Mouse (Mus musculus) CH12.LX (cell line): ENCODE measurements at regions not wholly inside any gene's neighbourhood (a gene's known extent, or its start where the extent isn't known, plus 50 kb on each side); places are given as distances from the start of the nearest gene placed in this dataset.
"Not testable (repeated sequence)": the region's sequence is repeated elsewhere in the genome, so short reads cannot be mapped to it uniquely, and the experiment has no call there.

Experiments used
- DNase-seq: peaks from one replicate; pipeline ENCODE4 v3.0.0-alpha.2; 2013; ENCODE audit errors: extremely low read depth
- H3K27ac ChIP-seq: 2 replicates; pipeline ENCODE4 v1.5.1; 2012; ENCODE audit warnings: low read depth, mild to moderate bottlenecking, control low read depth, moderate library complexity; ENCODE audit not compliant: insufficient read depth
- H3K27me3 ChIP-seq: replicated peaks from 2 replicates; pipeline ENCODE3; 2012; ENCODE audit warnings: inconsistent platforms
- H3K36me3 ChIP-seq, 2 experiments: replicated peaks in 1 of 2; 2 replicates each; pipeline versions ENCODE3 to v1.6.1; 2012; ENCODE audit warnings: inconsistent platforms in 1 of 2, low read length in 1 of 2, mild to moderate bottlenecking in 1 of 2, mixed read lengths in 1 of 2, moderate library complexity in 1 of 2; ENCODE audit not compliant: control insufficient read depth in 1 of 2, insufficient read depth in 1 of 2
- H3K4me1 ChIP-seq, 2 experiments: 2 replicates each; pipeline ENCODE4 v1.6.1; 2012; ENCODE audit warnings: inconsistent platforms in 1 of 2, moderate library complexity in 1 of 2; ENCODE audit not compliant: insufficient read depth in 2 of 2, control insufficient read depth in 1 of 2
- H3K4me2 ChIP-seq: 2 replicates; pipeline ENCODE4 v1.6.1; 2012; ENCODE audit warnings: low read depth, mild to moderate bottlenecking, control low read depth; ENCODE audit not compliant: poor library complexity, insufficient read depth, severe bottlenecking
- H3K4me3 ChIP-seq, 3 experiments: fragments of 150-350 bp in 1 of 3; sonication (generic) in 1 of 3; replicated peaks in 1 of 3; 2 replicates each; pipeline versions ENCODE3 to v1.5.1; 2011 to 2012; ENCODE audit warnings: low read depth in 2 of 3, low read length in 2 of 3, mild to moderate bottlenecking in 2 of 3, moderate library complexity in 2 of 3, control low read depth in 1 of 3, improper control_type of control experiment in 1 of 3, inconsistent platforms in 1 of 3, mixed read lengths in 1 of 3; ENCODE audit not compliant: poor library complexity in 1 of 3
- H3K79me2 ChIP-seq: replicated peaks from 2 replicates; pipeline ENCODE4 v1.6.1; 2012; ENCODE audit warnings: mild to moderate bottlenecking, moderate library complexity; ENCODE audit not compliant: control insufficient read depth, poor library complexity, insufficient read depth, severe bottlenecking; ENCODE audit errors: extremely low read depth
- H3K9ac ChIP-seq: 2 replicates; pipeline ENCODE4 v1.6.1; 2012; ENCODE audit warnings: low read depth, mild to moderate bottlenecking, control low read depth, moderate library complexity; ENCODE audit not compliant: insufficient read depth
- H3K9me3 ChIP-seq: replicated peaks from 2 replicates; pipeline ENCODE3; 2012; ENCODE audit warnings: low read length, inconsistent platforms, mixed read lengths
- CTCF ChIP-seq, 2 experiments: IDR thresholded peaks in 1 of 2; conservative IDR thresholded peaks in 1 of 2; 2 replicates each; pipeline ENCODE4 v1.5.1; 2011 to 2012; ENCODE audit warnings: low read depth in 2 of 2, low read length in 2 of 2, improper control_type of control experiment in 1 of 2, inconsistent platforms in 1 of 2, mild to moderate bottlenecking in 1 of 2, moderate library complexity in 1 of 2
- RAD21 ChIP-seq: IDR thresholded peaks from 2 replicates; pipeline ENCODE4 v1.6.1; 2011; ENCODE audit warnings: low read depth, mild to moderate bottlenecking, low read length, improper control_type of control experiment, moderate library complexity
- dilution Hi-C: fragments of 300-500 bp; cut with MboI; formaldehyde crosslinking; loops from 2 replicates; pipeline ENCODE4 v1.14.3; 2020; ENCODE audit warnings: low sequenced_read_pairs; ENCODE audit not compliant: extremely low pct_unique_long_range_greater_than_20kb, extremely low pct_ligation_motif_present
- in situ Hi-C: fragments of 300-500 bp; cut with MboI; formaldehyde crosslinking; loops from 3 replicates; pipeline ENCODE4 v1.14.3; 2019; ENCODE audit warnings: low sequenced_read_pairs, low pct_ligation_motif_present, low pct_unique_long_range_greater_than_20kb, mixed read lengths

- dilution Hi-C loops, H3K79me2 ChIP-seq, H3K9me3 ChIP-seq, H3K4me3 ChIP-seq, in situ Hi-C loops, H3K9ac ChIP-seq, H3K27ac ChIP-seq, H3K4me2 ChIP-seq, H3K36me3 ChIP-seq, H3K4me1 ChIP-seq: not testable (repeated sequence)
- TF ChIP-seq CTCF (conservative IDR thresholded peaks at IDR 0.05 in 1 of 2, IDR thresholded peaks at IDR 0.05 in 1 of 2; ENCODE audit: low read depth in 2 of 2, low read length in 2 of 2) (peak in 1 of 2 experiments; percentile 45; a peak in 2 of 4 replicates), RAD21 (peak; percentile 19)
- peaks cover 27% of the 10 kb centered on the region for H3K27me3 ChIP-seq
- DNase-seq, result peak; percentile 2
Observed at GRCm38 (mm10) chr12:115955477-115956177, 91.9 kb upstream of the Zfp386 start.

GRCm38 (mm10) chr12:115963701-115964100, 83.8 kb upstream of the Zfp386 start:
- H3K27me3 ChIP-seq, result peaks cover 18% of the 10 kb centered on the region
- H3K79me2 ChIP-seq, H3K9me3 ChIP-seq, H3K36me3 ChIP-seq, in situ Hi-C loops, H3K27ac ChIP-seq, H3K4me2 ChIP-seq, dilution Hi-C loops, H3K9ac ChIP-seq, H3K4me3 ChIP-seq, H3K4me1 ChIP-seq, DNase-seq: not testable (repeated sequence)

- H3K27ac ChIP-seq, H3K9ac ChIP-seq, H3K9me3 ChIP-seq, H3K27me3 ChIP-seq, H3K79me2 ChIP-seq, H3K4me1 ChIP-seq, H3K4me3 ChIP-seq, dilution Hi-C loops, H3K4me2 ChIP-seq, H3K36me3 ChIP-seq, DNase-seq, in situ Hi-C loops: not testable (repeated sequence)
Observed at GRCm38 (mm10) chr12:115967522-115967921, 80.0 kb upstream of the Zfp386 start.
